Mouse (Mus musculus) forebrain, embryonic 16.5 days (tissue): ENCODE results near the gene Cnpy3. TPM values are rescaled to one million over a fixed set of nuclear protein-coding genes. Genes with fewer than 3 reads are reported as not detected.

ENCODE experiments used
- ATAC-seq: fragments of 200-750 bp; cut with Nextera tagmentation; 2 replicates; pipeline ENCODE4 v1.8.0; 2017; ENCODE audit warnings: mild to moderate bottlenecking, moderate library complexity
- H3K27ac ChIP-seq: fragments of 300-500 bp; sonication (generic); 2 replicates; pipeline ENCODE4 v1.5.1; 2014; ENCODE audit warnings: low read length, control low read depth
- H3K27me3 ChIP-seq: fragments of 300-500 bp; sonication (generic); replicated peaks from 2 replicates; pipeline ENCODE4 v1.6.1; 2014; ENCODE audit warnings: low read length; ENCODE audit not compliant: control insufficient read depth, insufficient read depth
- H3K36me3 ChIP-seq: fragments of 300-500 bp; sonication (generic); 2 replicates; pipeline ENCODE4 v1.6.1; 2014; ENCODE audit not compliant: control insufficient read depth, insufficient read depth
- H3K4me1 ChIP-seq: fragments of 300-500 bp; sonication (generic); replicated peaks from 2 replicates; pipeline ENCODE4 v1.6.1; 2014; ENCODE audit warnings: low read length; ENCODE audit not compliant: control insufficient read depth, insufficient read depth
- H3K4me2 ChIP-seq: fragments of 300-500 bp; sonication (generic); 2 replicates; pipeline ENCODE4 v1.6.1; 2014; ENCODE audit warnings: mild to moderate bottlenecking, low read length, control low read depth
- H3K4me3 ChIP-seq: fragments of 300-500 bp; sonication (generic); replicated peaks from 2 replicates; pipeline ENCODE4 v1.5.1; 2014; ENCODE audit warnings: mild to moderate bottlenecking, low read length, control low read depth
- H3K9ac ChIP-seq: fragments of 300-500 bp; sonication (generic); replicated peaks from 2 replicates; pipeline ENCODE4 v1.6.1; 2014; ENCODE audit warnings: low read depth, low read length, control low read depth
- H3K9me3 ChIP-seq: fragments of 300-500 bp; sonication (generic); 2 replicates; pipeline ENCODE4 v1.6.1; 2016; ENCODE audit warnings: low read length; ENCODE audit not compliant: control insufficient read depth
- WGBS: fragments of 180-500 bp; shearing (Covaris S2); extraction: QIAGEN DNeasy Blood & Tissue Kit; methylation state at CpG from one replicate; pipeline ENCODE4 v1.1.7; 2014; 5-methylcytosine and 5-hydroxymethylcytosine counted together
- polyA plus RNA-seq: library from polyadenylated mRNA; unstranded; fragments of >200 nt; fragmentation: Nextera tagmentation; extraction: Ambion mirVana; gene quantifications from 2 replicates; pipeline ENCODE4 v1.2.1, GENCODE M21; 2015

The Cnpy3 gene
- polyA plus RNA-seq, 1 experiment from 2014 or later, result 64.5 TPM

DNA sequence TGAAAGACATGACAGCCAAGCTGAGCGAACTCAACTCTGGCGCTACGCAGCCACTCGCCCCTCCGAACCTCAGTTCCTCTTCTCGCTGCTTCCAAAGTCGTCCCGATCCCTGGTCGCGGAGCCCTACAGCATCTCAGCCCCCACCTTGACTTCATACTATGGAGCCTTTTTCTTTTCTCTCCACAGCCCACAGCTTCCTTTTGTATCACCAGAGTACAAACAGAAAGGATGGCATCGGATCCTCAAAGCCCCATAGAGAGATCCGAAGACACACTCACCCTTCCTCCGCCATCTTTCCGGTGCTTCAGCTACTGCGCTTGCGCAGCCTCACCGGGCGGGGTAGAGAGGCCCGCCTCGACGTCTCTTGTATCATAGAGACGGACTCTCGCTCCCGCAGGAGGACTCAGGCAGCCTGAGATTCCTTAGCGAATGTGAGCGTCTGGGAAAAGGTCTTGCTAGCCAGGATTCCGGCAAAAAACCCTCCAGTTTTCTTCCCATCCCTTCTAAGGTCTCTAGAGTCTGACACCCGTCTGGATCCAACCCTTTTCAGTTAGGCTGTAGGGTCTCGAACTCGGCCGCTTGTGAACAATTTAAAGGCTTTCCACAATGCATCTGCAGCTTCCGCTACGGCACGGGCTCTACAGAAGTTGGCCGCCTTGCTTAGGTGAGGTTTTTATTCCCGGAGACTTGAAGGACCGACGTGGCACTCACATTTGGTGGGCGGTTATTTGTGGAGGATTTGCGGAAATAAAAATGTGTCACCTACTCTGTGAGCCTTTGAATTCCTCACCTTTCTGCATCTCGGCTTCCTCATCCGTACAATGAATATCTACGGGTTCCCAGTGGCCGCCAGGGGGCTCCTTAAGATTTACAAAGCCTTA is 30.6 kb upstream of the Cnpy3 start, which contains the start of gene Rpl7l1:
TSS of gene Rpl7l1 (minus strand) at position 332 of the 881 bp plus-strand sequence.
- peak within 1 kb of the TSS; percentile 80 for H3K9ac ChIP-seq
- ATAC-seq, result peak; percentile 98
- H3K4me1 ChIP-seq, result peaks cover 9% of the 10 kb centered on the region
- H3K4me2 ChIP-seq, result peak within 1 kb of the TSS; percentile 60
- peaks cover 18% of the 10 kb centered on the region for H3K36me3 ChIP-seq
- no peaks in the 10 kb centered on the region for H3K27me3 ChIP-seq
- peak within 1 kb of the TSS; percentile 76 for H3K4me3 ChIP-seq
- H3K27ac ChIP-seq, result peak within 1 kb of the TSS; percentile 94
- WGBS, result under 1% methylated on average over 44 of the region's 44 CpGs
- H3K9me3 ChIP-seq, result no peaks in the 10 kb centered on the region

DNA sequence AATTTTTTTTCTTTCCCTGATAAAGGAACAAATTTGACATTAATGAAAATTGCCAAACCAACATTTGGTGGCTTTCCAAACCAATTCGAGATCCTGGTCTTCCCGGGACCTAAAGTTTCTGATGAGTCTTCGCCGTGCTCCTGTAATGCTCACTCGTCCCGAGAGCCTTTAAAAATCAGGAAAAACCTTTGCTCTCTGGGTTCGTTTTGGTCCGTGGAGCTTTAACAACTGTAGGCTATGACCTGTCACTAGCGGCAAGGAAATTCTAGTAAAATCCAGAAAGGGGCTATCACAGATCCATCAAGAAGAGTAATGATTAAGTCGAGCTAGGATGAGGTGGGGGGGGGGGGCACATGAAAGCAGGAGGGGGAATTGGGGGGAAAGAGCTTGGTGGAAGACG is 29.9 kb upstream of the Cnpy3 start:
- H3K27me3 ChIP-seq, result no peaks in the 10 kb centered on the region
- no peak for ATAC-seq
- 2% methylated on average over 11 of the region's 11 CpGs for WGBS

DNA sequence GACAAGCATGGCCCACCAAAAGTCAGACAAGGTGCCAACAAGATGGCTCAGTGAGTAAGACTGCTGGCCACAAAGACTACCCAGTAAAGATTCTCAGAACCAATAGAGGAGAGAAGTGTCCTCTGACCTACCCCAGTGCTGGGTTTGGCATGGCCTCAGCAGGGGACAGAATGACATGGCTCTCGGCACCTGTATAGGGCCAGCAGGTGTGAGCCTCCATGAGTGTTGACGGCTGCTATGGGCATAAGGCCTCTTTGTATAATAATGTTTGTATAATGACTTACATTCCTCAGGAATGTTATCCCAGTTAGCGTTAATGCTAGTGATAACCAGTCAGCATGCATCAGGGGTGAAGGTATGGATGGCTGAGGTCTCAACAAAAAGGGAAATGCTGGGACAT is 24.1 kb upstream of the Cnpy3 start:
- Histone ChIP-seq H3K27me3 (no peaks in the 10 kb centered on the region), H3K4me2 (no peak overlapping the region), H3K9ac (no peak overlapping the region), H3K9me3 (no peaks in the 10 kb centered on the region), H3K4me1 (peaks cover 23% of the 10 kb centered on the region), H3K4me3 (no peak overlapping the region), H3K27ac (no peak overlapping the region), H3K36me3 (peaks cover 33% of the 10 kb centered on the region)
- no peak for ATAC-seq
- WGBS, result 87% methylated on average over 3 of the region's 3 CpGs

More for the DNA sequence above, 29.9 kb upstream of the Cnpy3 start:
- H3K4me1 ChIP-seq, result peaks cover 9% of the 10 kb centered on the region
- no peaks in the 10 kb centered on the region for H3K9me3 ChIP-seq
- peaks cover 22% of the 10 kb centered on the region for H3K36me3 ChIP-seq
- H3K4me2 ChIP-seq, result peak overlapping the region; percentile 60
- peak overlapping the region; percentile 94 for H3K27ac ChIP-seq
- H3K4me3 ChIP-seq, result peak overlapping the region; percentile 76
- H3K9ac ChIP-seq, result peak overlapping the region; percentile 80

DNA sequence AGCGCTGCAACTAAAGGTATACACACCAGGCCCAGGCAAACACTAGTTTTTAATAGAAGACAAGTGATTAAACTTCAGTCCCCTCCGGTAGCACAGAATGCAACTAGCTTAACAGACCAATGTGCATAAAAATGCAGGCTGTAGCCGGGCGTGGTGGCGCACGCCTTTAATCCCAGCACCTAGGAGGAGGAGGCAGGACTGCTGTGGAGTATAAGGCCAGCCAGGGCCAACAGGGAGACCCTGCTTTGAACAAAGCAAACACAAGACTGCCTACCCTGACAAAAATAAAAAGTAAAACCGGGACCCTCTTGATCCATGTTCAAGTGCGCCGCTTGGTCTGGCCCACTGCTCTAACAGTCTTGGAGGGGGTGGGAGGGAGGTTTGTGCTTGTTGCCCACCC is 23.1 kb upstream of the Cnpy3 start:
- H3K9me3 ChIP-seq, result no peaks in the 10 kb centered on the region
- H3K4me2 ChIP-seq, result no peak overlapping the region
- H3K4me1 ChIP-seq, result peaks cover 21% of the 10 kb centered on the region
- no peak for ATAC-seq
- H3K9ac ChIP-seq, result no peak overlapping the region
- H3K27ac ChIP-seq, result no peak overlapping the region
- H3K4me3 ChIP-seq, result no peak overlapping the region
- WGBS, result 94% methylated on average over 9 of the region's 9 CpGs
- peaks cover 31% of the 10 kb centered on the region for H3K36me3 ChIP-seq
- no peaks in the 10 kb centered on the region for H3K27me3 ChIP-seq

DNA sequence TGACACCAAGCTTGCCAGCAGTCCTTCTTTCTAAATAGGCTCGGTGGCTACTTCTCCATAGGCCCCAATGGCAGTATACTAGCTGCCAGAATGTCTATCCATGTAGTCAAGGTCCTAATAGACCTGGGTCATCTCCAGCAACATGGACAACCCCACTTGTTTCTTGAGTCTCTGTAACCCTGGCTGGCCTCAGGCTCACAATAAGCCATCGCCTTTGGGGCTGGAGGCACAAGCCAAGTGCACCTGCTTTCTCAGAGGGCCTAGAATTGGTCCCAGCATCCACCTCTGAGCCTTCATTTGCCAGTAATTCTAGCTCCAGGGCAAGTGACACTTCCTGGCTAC is 22.1 kb upstream of the Cnpy3 start:
- no peak for ATAC-seq
- no peak overlapping the region for H3K4me2 ChIP-seq
- H3K4me1 ChIP-seq, result peaks cover 21% of the 10 kb centered on the region
- no peak overlapping the region for H3K27ac ChIP-seq
- H3K36me3 ChIP-seq, result peaks cover 24% of the 10 kb centered on the region
- H3K9ac ChIP-seq, result no peak overlapping the region
- WGBS, result 41% methylated on average over 2 of the region's 2 CpGs
- H3K9me3 ChIP-seq, result no peaks in the 10 kb centered on the region
- no peak overlapping the region for H3K4me3 ChIP-seq
- no peaks in the 10 kb centered on the region for H3K27me3 ChIP-seq

DNA sequence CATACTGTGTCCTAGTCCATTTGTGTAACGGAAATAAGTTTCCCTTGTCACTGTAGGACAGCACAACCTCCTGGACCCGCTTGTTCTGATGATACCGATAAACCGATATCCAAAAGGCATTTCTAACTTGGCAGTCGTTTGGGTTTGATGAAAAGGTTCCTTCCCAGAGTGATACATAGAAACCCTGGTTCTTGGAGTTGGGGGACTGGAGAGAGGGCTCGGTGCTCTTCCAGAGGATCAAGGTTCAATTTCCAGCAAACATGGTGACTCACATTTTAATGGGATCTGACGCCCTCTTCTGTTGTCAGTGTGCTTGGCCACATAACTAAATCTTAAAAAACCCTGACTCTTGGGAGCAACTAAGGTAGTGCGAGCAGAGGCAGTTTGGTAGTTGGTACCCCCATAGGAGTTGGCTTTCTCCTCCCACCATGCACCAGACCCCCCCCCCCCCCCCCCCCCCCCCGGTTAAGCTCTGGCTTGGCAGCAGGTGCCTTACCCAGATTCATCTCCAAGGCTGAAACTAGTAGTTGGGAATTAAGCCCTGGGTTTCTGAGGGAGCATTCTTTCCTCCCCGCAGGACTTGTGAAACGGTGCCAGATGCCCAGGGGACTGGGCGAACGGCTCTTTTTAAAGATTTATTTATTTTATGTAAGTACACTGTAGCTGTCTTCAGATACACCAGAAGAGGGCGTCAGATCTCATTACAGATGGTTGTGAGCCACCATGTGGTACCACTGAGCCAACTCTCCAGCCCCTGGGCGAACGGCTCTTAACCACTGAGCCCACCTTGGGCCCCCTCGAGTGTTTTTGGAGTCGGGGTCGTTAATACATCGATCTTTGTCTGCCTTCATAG is 21.5 kb upstream of the Cnpy3 start:
- H3K4me1 ChIP-seq, result peaks cover 21% of the 10 kb centered on the region
- H3K9ac ChIP-seq, result peak overlapping the region; percentile 86
- no peaks in the 10 kb centered on the region for H3K9me3 ChIP-seq
- H3K27me3 ChIP-seq, result no peaks in the 10 kb centered on the region
- H3K27ac ChIP-seq, result peak overlapping the region; percentile 79; the same call in 1 of the 2 replicates
- 5% methylated on average over 19 of the region's 20 CpGs for WGBS
- peaks cover 19% of the 10 kb centered on the region for H3K36me3 ChIP-seq
- H3K4me3 ChIP-seq, result peak overlapping the region; percentile 91
- H3K4me2 ChIP-seq, result peak overlapping the region; percentile 95
- ATAC-seq, result no peak

DNA sequence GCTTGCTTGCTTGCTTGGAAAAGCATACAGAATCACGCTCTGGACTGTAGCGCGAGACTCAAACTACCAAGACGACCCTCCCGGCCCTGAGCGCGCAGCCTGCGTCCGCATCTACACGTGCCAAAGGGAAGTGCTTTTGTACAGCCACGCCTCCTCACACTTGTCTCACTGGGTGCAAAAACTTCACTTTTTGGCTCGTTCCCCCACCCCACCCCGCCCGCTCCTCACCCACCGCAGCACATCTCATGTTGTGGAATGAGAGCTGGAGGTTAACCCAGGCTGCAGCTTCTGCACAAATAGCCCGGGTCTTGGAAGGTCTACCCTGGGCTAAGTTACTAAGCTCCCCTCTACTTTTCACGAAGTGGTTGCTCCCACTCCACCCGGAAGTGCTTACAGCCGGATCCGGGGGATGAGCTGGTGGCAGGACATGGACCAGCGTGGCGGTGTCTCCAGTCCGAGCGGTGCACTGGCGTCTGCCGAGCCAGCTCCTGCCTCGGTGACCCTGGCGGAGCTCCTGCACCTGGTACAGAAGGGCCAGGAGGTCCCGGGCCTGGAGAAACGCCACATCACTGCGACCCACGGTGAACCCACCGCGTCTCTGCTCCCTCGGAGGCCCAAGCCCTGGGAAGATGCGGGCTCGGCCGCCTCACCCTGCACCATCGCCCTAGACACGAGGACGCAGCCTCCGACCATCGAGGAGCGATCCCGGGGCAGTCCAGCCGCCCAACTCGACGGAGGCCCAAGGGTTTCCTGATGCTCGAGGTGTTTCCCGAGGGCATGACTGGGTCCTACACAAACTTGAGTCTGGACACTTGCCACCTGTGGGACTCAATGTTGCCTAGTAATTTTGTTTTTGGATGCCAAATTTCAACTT is 20.6 kb upstream of the Cnpy3 start, which contains the start of gene 2310039H08Rik:
TSS of gene 2310039H08Rik (plus strand) at position 232 of the 874 bp plus-strand sequence.
- peak within 1 kb of the TSS; percentile 86 for H3K9ac ChIP-seq
- peak; percentile 93 for ATAC-seq
- peak within 1 kb of the TSS; percentile 79 for H3K27ac ChIP-seq
- peaks cover 16% of the 10 kb centered on the region for H3K36me3 ChIP-seq
- WGBS, result under 1% methylated on average over 49 of the region's 50 CpGs
- no peaks in the 10 kb centered on the region for H3K9me3 ChIP-seq
- no peaks in the 10 kb centered on the region for H3K27me3 ChIP-seq
- H3K4me1 ChIP-seq, result peaks cover 21% of the 10 kb centered on the region
- H3K4me2 ChIP-seq, result peak within 1 kb of the TSS; percentile 95
- H3K4me3 ChIP-seq, result peak within 1 kb of the TSS; percentile 91

DNA sequence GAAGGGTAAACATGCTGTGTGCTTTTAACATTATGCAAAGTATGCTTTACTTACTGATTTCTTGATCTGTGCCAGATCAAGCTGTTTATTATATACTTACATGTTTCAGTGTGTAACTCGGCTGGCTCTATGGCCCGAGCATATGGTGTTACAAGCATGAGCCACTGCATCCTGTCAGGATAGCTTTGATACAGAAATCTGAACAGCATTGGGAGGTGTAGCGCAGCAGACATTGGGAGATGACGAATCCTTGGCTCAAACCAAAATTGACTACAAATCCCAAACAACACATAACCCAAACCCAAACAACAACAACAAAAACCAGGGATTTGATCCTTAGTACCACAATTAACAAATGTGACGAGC is 20.0 kb upstream of the Cnpy3 start:
- Histone ChIP-seq H3K27me3 (no peaks in the 10 kb centered on the region), H3K9me3 (no peaks in the 10 kb centered on the region), H3K36me3 (peaks cover 11% of the 10 kb centered on the region; the same call in 1 of the 2 replicates), H3K9ac (peak overlapping the region; percentile 86), H3K27ac (peak overlapping the region; percentile 79), H3K4me2 (peak overlapping the region; percentile 95), H3K4me1 (peaks cover 21% of the 10 kb centered on the region), H3K4me3 (peak overlapping the region; percentile 91)
- peak; percentile 52 for ATAC-seq
- WGBS, result 6% methylated on average over 5 of the region's 5 CpGs
